Mouse (Mus musculus): ENCODE data around the gene Clip4.
"Not testable (repeated sequence)": the region's sequence is repeated elsewhere in the genome, so short reads cannot be mapped to it uniquely, and the experiment has no call there.

Gene Clip4

GRCm38 (mm10) chr17:71768173-71768572, at the start of gene Clip4:
Gene Clip4, plus strand, starts transcription at chr17:71768473.
- not testable (repeated sequence) for DNase-seq (ENCODE audit: extremely low read depth, insufficient read length, low spot score)

GRCm38 (mm10) chr17:71720434-71720833, 47.8 kb upstream of the Clip4 start:
- DNase-seq (ENCODE audit: extremely low read depth, insufficient read length, low spot score): no peak

GRCm38 (mm10) chr17:71721019-71721418, 47.3 kb upstream of the Clip4 start:
- DNase-seq (ENCODE audit: extremely low read depth, insufficient read length, low spot score): no peak

- no peak for DNase-seq (ENCODE audit: extremely low read depth, insufficient read length, low spot score)
These were observed 37.6 kb upstream of the Clip4 start for GRCm38 (mm10) chr17:71730655-71731054.

GRCm38 (mm10) chr17:71736442-71736841, 31.8 kb upstream of the Clip4 start:
- no peak for DNase-seq (ENCODE audit: extremely low read depth, insufficient read length, low spot score)

- no peak for DNase-seq (ENCODE audit: extremely low read depth, insufficient read length, low spot score)
These were observed 26.1 kb upstream of the Clip4 start for GRCm38 (mm10) chr17:71742156-71742555.

GRCm38 (mm10) chr17:71742935-71743334, 25.3 kb upstream of the Clip4 start:
- no peak for DNase-seq (ENCODE audit: extremely low read depth, insufficient read length, low spot score)

- no peak for DNase-seq (ENCODE audit: extremely low read depth, insufficient read length, low spot score)
These were observed 22.2 kb upstream of the Clip4 start for GRCm38 (mm10) chr17:71746114-71746513.

- no peak for DNase-seq (ENCODE audit: extremely low read depth, insufficient read length, low spot score)
These were observed 20.7 kb upstream of the Clip4 start for GRCm38 (mm10) chr17:71747561-71747960.

- no peak for DNase-seq (ENCODE audit: extremely low read depth, insufficient read length, low spot score)
These were observed 18.6 kb upstream of the Clip4 start for GRCm38 (mm10) chr17:71749616-71750168.

GRCm38 (mm10) chr17:71752831-71753230, 15.4 kb upstream of the Clip4 start, which contains the start of gene Pcare:
Gene Pcare, minus strand, starts transcription at chr17:71752894.
- DNase-seq (ENCODE audit: extremely low read depth, insufficient read length, low spot score): no peak

GRCm38 (mm10) chr17:71760536-71760935, 7.7 kb upstream of the Clip4 start:
- no peak for DNase-seq (ENCODE audit: extremely low read depth, insufficient read length, low spot score)

- no peak for DNase-seq (ENCODE audit: extremely low read depth, insufficient read length, low spot score)
These were observed 1.3 kb downstream of the Clip4 start for GRCm38 (mm10) chr17:71769564-71769963.

GRCm38 (mm10) chr17:71770696-71771095, 2.4 kb downstream of the Clip4 start:
- DNase-seq (ENCODE audit: extremely low read depth, insufficient read length, low spot score): no peak

GRCm38 (mm10) chr17:71774173-71774572, 5.9 kb downstream of the Clip4 start:
- no peak for DNase-seq (ENCODE audit: extremely low read depth, insufficient read length, low spot score)

- no peak for DNase-seq (ENCODE audit: extremely low read depth, insufficient read length, low spot score)
These were observed 7.0 kb downstream of the Clip4 start for GRCm38 (mm10) chr17:71775279-71775678.

GRCm38 (mm10) chr17:71778696-71779095, 10.4 kb downstream of the Clip4 start:
- no peak for DNase-seq (ENCODE audit: extremely low read depth, insufficient read length, low spot score)

GRCm38 (mm10) chr17:71780490-71780889, 12.2 kb downstream of the Clip4 start:
- no peak for DNase-seq (ENCODE audit: extremely low read depth, insufficient read length, low spot score)

- peak; percentile 73 for DNase-seq (ENCODE audit: extremely low read depth, insufficient read length, low spot score)
These were observed 12.7 kb downstream of the Clip4 start for GRCm38 (mm10) chr17:71780945-71781344.

GRCm38 (mm10) chr17:71782242-71782698, 14.0 kb downstream of the Clip4 start:
- peak; percentile 42 for DNase-seq (ENCODE audit: extremely low read depth, insufficient read length, low spot score)

GRCm38 (mm10) chr17:71782699-71783365, 14.6 kb downstream of the Clip4 start:
- peak; percentile 47 for DNase-seq (ENCODE audit: extremely low read depth, insufficient read length, low spot score)

GRCm38 (mm10) chr17:71783366-71783735, 15.1 kb downstream of the Clip4 start:
- DNase-seq (ENCODE audit: extremely low read depth, insufficient read length, low spot score): no peak
